Comparison of ENCODE assay signal across 11 mouse cellular contexts in the genomic region with DNA sequence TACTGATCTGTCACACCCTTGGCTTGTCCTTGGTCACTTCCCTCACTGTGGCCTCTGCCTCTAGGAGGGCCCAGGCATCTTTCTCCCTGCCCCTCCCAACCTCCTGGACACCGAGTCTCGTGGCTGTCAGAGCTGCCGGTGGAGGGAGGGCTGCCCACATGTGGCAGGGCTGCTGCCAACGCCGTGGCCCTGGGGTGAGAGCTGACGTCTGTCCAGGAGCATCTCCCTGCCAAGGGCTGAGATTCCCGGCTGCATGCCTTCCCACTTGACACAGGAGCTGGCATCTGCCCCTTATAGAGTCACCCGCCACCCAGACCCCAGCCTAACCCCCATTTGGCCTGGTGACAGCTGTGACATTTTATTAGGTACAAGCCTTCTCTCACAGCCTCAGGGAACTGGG. TPM values are rescaled to one million over a fixed set of nuclear protein-coding genes. Genes with fewer than 3 reads are reported as not detected.
DNase-seq lines count a peak whose midpoint lies in the region; ATAC-seq and TF ChIP-seq lines count a peak whose summit lies in the region.
"Had no signal": no experiment of that assay in that cellular context is flagged by ENCODE, and none has a peak within 500 bp of the region (broad histone marks: within the 10 kb centered on the region; RNA-seq: fewer than 3 reads in every experiment).

No protein-coding gene starts in this region.

- H3K4me1 ChIP-seq in hindbrain, postnatal 0 days (ENCODE audit: insufficient read depth, low read length), result peaks cover 20% of the 10 kb centered on the region
- H3K4me1 ChIP-seq in hindbrain, embryonic 11.5 days (replicated peaks; ENCODE audit: control insufficient read depth, insufficient read depth, low read length), result no peaks in the 10 kb centered on the region
- peaks cover 27% of the 10 kb centered on the region for H3K4me1 ChIP-seq in heart, embryonic 11.5 days (ENCODE audit: control insufficient read depth, insufficient read depth, low read length)
- peaks cover 12% of the 10 kb centered on the region; the same call in 1 of the 2 replicates for H3K4me1 ChIP-seq in forebrain, embryonic 12.5 days

- no peak overlapping the region for H3K4me2 ChIP-seq in hindbrain, postnatal 0 days (ENCODE audit: low read depth, low read length)
- no peak overlapping the region for H3K4me2 ChIP-seq in hindbrain, embryonic 11.5 days (replicated peaks; ENCODE audit: low read depth, low read length)
- no peak overlapping the region for H3K4me2 ChIP-seq in heart, embryonic 11.5 days
- no peak overlapping the region for H3K4me2 ChIP-seq in forebrain, embryonic 12.5 days

- no peak overlapping the region for H3ac ChIP-seq in C2C12 (ENCODE audit: control insufficient read depth, insufficient read length, low read depth)

- no peaks in the 10 kb centered on the region for H3K27me3 ChIP-seq in hindbrain, postnatal 0 days (ENCODE audit: insufficient read depth, low read length)
- H3K27me3 ChIP-seq in hindbrain, embryonic 11.5 days (ENCODE audit: control insufficient read depth, insufficient read depth, low read length), result no peaks in the 10 kb centered on the region
- no peaks in the 10 kb centered on the region for H3K27me3 ChIP-seq in C2C12 (ENCODE audit: control insufficient read depth, insufficient read depth, insufficient read length)
- H3K27me3 ChIP-seq in heart, embryonic 11.5 days (ENCODE audit: control insufficient read depth, insufficient read depth, low read length), result peaks cover 8% of the 10 kb centered on the region; the same call in 1 of the 2 replicates
- H3K27me3 ChIP-seq in forebrain, embryonic 12.5 days, result no peaks in the 10 kb centered on the region
- H3K27me3 ChIP-seq: CH12.LX had no signal

- H3K79me2 ChIP-seq in C2C12 (ENCODE audit: control insufficient read depth, insufficient read depth), result no peaks in the 10 kb centered on the region

- no peak overlapping the region for H3K9ac ChIP-seq in hindbrain, postnatal 0 days (replicated peaks; ENCODE audit: low read length)
- H3K9ac ChIP-seq in hindbrain, embryonic 11.5 days (ENCODE audit: low read depth, low read length), result no peak overlapping the region
- no peak overlapping the region for H3K9ac ChIP-seq in heart, embryonic 11.5 days (ENCODE audit: low read depth, low read length)
- H3K9ac ChIP-seq in forebrain, embryonic 12.5 days, result no peak overlapping the region

- 36% methylated on average over 8 of the region's 8 CpGs for WGBS in hindbrain, postnatal 0 days
- 64% methylated on average over 8 of the region's 8 CpGs for WGBS in hindbrain, embryonic 11.5 days
- 38% methylated on average over 8 of the region's 8 CpGs for WGBS in heart, embryonic 11.5 days (ENCODE audit: insufficient replicate concordance)
- WGBS in forebrain, embryonic 12.5 days, result 75% methylated on average over 8 of the region's 8 CpGs

- no peaks in the 10 kb centered on the region for H3K9me3 ChIP-seq in hindbrain, postnatal 0 days (ENCODE audit: low read length)
- no peaks in the 10 kb centered on the region for H3K9me3 ChIP-seq in hindbrain, embryonic 11.5 days (ENCODE audit: control insufficient read depth, low read length)
- no peaks in the 10 kb centered on the region for H3K9me3 ChIP-seq in heart, embryonic 11.5 days (replicated peaks; ENCODE audit: control insufficient read depth, low read length)
- no peaks in the 10 kb centered on the region for H3K9me3 ChIP-seq in forebrain, embryonic 12.5 days

- H3K27ac ChIP-seq in hindbrain, postnatal 0 days, result no peak overlapping the region
- no peak overlapping the region for H3K27ac ChIP-seq in hindbrain, embryonic 11.5 days (ENCODE audit: low read depth, low read length)
- peak overlapping the region; percentile 35; the same call in 1 of the 2 replicates for H3K27ac ChIP-seq in heart, embryonic 11.5 days (ENCODE audit: low read depth, low read length)
- H3K27ac ChIP-seq in forebrain, embryonic 12.5 days, result no peak overlapping the region

- no peaks in the 10 kb centered on the region for H3K79me3 ChIP-seq in C2C12 (ENCODE audit: low read depth)

- H3K4me3 ChIP-seq in hindbrain, postnatal 0 days (ENCODE audit: low read length), result no peak overlapping the region
- H3K4me3 ChIP-seq in hindbrain, embryonic 11.5 days (ENCODE audit: low read depth, low read length), result no peak overlapping the region
- no peak overlapping the region for H3K4me3 ChIP-seq in C2C12 (ENCODE audit: insufficient read depth, poor library complexity, severe bottlenecking)
- no peak overlapping the region for H3K4me3 ChIP-seq in heart, embryonic 11.5 days (ENCODE audit: low read depth, low read length)
- H3K4me3 ChIP-seq in forebrain, embryonic 12.5 days (replicated peaks), result no peak overlapping the region

- no peak for TF ChIP-seq CTCF in hindbrain, postnatal 0 days (IDR thresholded peaks at IDR 0.05; ENCODE audit: low read depth)
- TF ChIP-seq CTCF in C2C12 (IDR thresholded peaks at IDR 0.05; ENCODE audit: control insufficient read depth, insufficient read depth, insufficient read length), result no peak

- no peaks in the 10 kb centered on the region for H3K36me3 ChIP-seq in hindbrain, postnatal 0 days (ENCODE audit: insufficient read depth, low read length)
- H3K36me3 ChIP-seq in hindbrain, embryonic 11.5 days (ENCODE audit: control insufficient read depth, insufficient read depth, low read length), result no peaks in the 10 kb centered on the region
- no peaks in the 10 kb centered on the region for H3K36me3 ChIP-seq in C2C12 (ENCODE audit: control insufficient read depth, insufficient read depth)
- H3K36me3 ChIP-seq in heart, embryonic 11.5 days (ENCODE audit: control insufficient read depth, insufficient read depth, low read length), result no peaks in the 10 kb centered on the region
- no peaks in the 10 kb centered on the region for H3K36me3 ChIP-seq in forebrain, embryonic 12.5 days (replicated peaks)

- ATAC-seq in hindbrain, postnatal 0 days, result no peak
- no peak for ATAC-seq in hindbrain, embryonic 11.5 days (ENCODE audit: low FRiP score)
- no peak for ATAC-seq in heart, embryonic 11.5 days (replicated peaks; ENCODE audit: insufficient number of reproducible peaks, low FRiP score, low TSS enrichment)
- ATAC-seq in forebrain, embryonic 12.5 days (ENCODE audit: low FRiP score), result no peak

- DNase-seq in hindbrain, postnatal 0 days (ENCODE audit: low spot score), result peak; percentile 45
- DNase-seq in hindbrain, embryonic 11.5 days (ENCODE audit: low spot score), result no peak
- peak; percentile 78 to 82 for DNase-seq in adrenal gland, postnatal 36 days
- no peak for DNase-seq in MN1 (ENCODE audit: low spot score)
- DNase-seq in layer of hippocampus, postnatal 14 days (ENCODE audit: low spot score in 2 of 2), result no peak
- DNase-seq: lung, postnatal 14 days; thymus, adult 2 months had no signal

TF ChIP-seq in C2C12, 6 proteins besides CTCF, POLR2A, EP300 and RAD21:
- TF ChIP-seq MYOG (IDR thresholded peaks at IDR 0.05; ENCODE audit: control insufficient read depth, extremely low read depth, insufficient read length) (no peak), MYOD1 (IDR thresholded peaks at IDR 0.05; ENCODE audit: control insufficient read depth, insufficient read length, low read depth) (peak; percentile 42), MAX (IDR thresholded peaks at IDR 0.05) (peak; percentile 80)

RNA-seq across cellular contexts. Expression of a gene that starts 34.6 kb away (rescaled TPM):
- total RNA-seq in hindbrain, postnatal 0 days (2014; rRNA removed), result 16.6 and 19.4 TPM in 2 replicates
- 30.1 and 30.6 TPM in 2 replicates for polyA plus RNA-seq in hindbrain, postnatal 0 days (2015; fragmentation: Nextera tagmentation; extraction: Ambion mirVana)
- polyA plus RNA-seq in hindbrain, embryonic 11.5 days (2014; fragmentation: Nextera tagmentation; extraction: Ambion mirVana), result 46.2 and 47.3 TPM in 2 replicates
- 7.3 TPM for polyA plus RNA-seq in C2C12 (2012; fragmentation: generic; extraction: Trizol)
- total RNA-seq in adrenal gland, postnatal 36 days (2021), result 1 to 10 TPM; 3.3 to 4.7 TPM
- polyA plus RNA-seq in heart, embryonic 11.5 days (2014; fragmentation: Nextera tagmentation; extraction: Ambion mirVana), result 19.4 and 20.2 TPM in 2 replicates
- total RNA-seq in layer of hippocampus, postnatal 14 days (2021), result 10 to 100 TPM; 22.2 to 23.1 TPM
- polyA plus RNA-seq in forebrain, embryonic 12.5 days (2016; fragmentation: Nextera tagmentation; extraction: Ambion mirVana), result 45.8 and 47.3 TPM in 2 replicates

Comparison
In these comparisons a context has a peak if more than half of its experiments do, and no peak if none do; other contexts are left out.
1. DNase-seq: peak in hindbrain, postnatal 0 days (single experiment) and adrenal gland, postnatal 36 days (2 of 2); none in hindbrain, embryonic 11.5 days (single experiment), MN1 (single experiment) and layer of hippocampus, postnatal 14 days (0 of 2).